Mouse (Mus musculus): Measurements from ENCODE around the gene Lclat1. TPM values are rescaled to one million over a fixed set of nuclear protein-coding genes. Genes with fewer than 3 reads are reported as not detected.

The Lclat1 gene
- 5.6 and 7.5 TPM in 2 replicates for polyA plus RNA-seq (2015; fragmentation: Nextera tagmentation; extraction: Ambion mirVana)

DNA sequence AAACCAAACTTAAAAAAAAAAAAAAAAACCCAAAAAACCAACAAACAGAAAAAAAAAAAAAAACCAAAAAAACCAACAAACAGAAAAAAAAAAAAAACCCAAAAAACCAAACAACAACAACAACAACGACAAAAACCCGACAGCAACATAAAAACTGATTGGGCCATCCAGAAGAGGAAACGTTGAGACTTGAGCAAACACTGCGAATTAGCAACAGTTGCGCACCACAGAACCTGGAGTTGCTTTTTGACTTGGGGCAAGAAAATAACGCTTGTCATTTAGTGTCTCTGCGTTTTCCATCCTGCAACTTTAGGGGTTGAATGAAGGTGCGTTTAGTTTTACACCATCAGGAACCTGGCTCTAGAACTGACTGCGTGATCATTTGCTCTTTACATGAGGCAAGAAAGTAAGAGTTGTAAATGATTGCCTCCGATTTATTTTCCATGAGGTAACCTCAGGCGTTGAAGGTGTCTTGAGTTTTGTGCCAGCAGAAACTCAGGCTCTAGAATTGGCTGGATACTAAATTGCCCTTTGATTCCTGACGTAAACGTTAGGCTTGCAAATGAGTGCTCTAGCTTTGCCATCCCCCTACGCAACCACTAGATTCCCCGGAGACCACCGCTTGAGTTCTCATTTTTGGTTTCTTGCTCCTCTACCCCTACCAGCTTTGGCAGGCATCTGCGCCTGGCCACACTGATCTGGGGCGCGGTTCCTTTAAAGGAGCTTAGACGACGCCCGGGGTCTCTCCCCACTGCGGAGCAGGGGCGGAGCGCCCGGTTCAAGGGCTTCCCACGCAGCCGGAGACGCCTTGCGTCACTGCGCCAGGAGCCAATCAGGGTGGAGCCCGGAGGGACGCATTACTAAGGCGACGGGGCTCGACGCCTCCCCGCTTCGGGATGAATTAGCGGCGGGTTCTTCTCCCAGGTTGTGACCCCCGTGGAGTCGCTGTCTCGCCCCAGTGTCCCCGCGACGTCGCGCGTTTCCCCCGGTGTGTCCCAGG lies at the start of gene Lclat1:
Gene Lclat1, plus strand, starts transcription at position 828 of the 1,000 bp plus-strand sequence.
- peak; percentile 100 for ATAC-seq
- H3K4me3 ChIP-seq: peak within 1 kb of the TSS; percentile 87
- peak within 1 kb of the TSS; percentile 40; the same call in 1 of the 2 replicates for H3K27ac ChIP-seq
- peak within 1 kb of the TSS; percentile 80 for H3K4me2 ChIP-seq
- H3K9ac ChIP-seq: peak within 1 kb of the TSS; percentile 90
- H3K36me3 ChIP-seq (ENCODE audit: poor library complexity, severe bottlenecking): no peaks in the 10 kb centered on the region
- 8% methylated on average over 51 of the region's 51 CpGs for WGBS
- H3K9me3 ChIP-seq (replicated peaks): no peaks in the 10 kb centered on the region
- H3K4me1 ChIP-seq: peaks cover 16% of the 10 kb centered on the region
- H3K27me3 ChIP-seq: no peaks in the 10 kb centered on the region

- Histone ChIP-seq H3K4me3 (no peak overlapping the region), H3K9ac (no peak overlapping the region), H3K27ac (no peak overlapping the region), H3K4me1 (peaks cover 4% of the 10 kb centered on the region; the same call in 1 of the 2 replicates), H3K9me3 (replicated peaks) (no peaks in the 10 kb centered on the region), H3K4me2 (no peak overlapping the region), H3K36me3 (ENCODE audit: poor library complexity, severe bottlenecking) (no peaks in the 10 kb centered on the region), H3K27me3 (no peaks in the 10 kb centered on the region)
- 89% methylated on average over 5 of the region's 5 CpGs for WGBS
- ATAC-seq: no peak
Measured at GRCm38 (mm10) chr17:73058319-73058718, 49.5 kb upstream of the Lclat1 start.

- WGBS: 60% methylated on average over 3 of the region's 3 CpGs
Measured at GRCm38 (mm10) chr17:73060224-73060896, 47.4 kb upstream of the Lclat1 start.

GRCm38 (mm10) chr17:73060897-73061252 lies 46.9 kb upstream of the Lclat1 start:
- Histone ChIP-seq H3K27ac (no peak overlapping the region), H3K9ac (no peak overlapping the region), H3K4me2 (no peak overlapping the region), H3K4me1 (no peaks in the 10 kb centered on the region), H3K4me3 (no peak overlapping the region), H3K27me3 (no peaks in the 10 kb centered on the region), H3K9me3 (replicated peaks) (no peaks in the 10 kb centered on the region), H3K36me3 (ENCODE audit: poor library complexity, severe bottlenecking) (no peaks in the 10 kb centered on the region)
- no peak for ATAC-seq
- 92% methylated on average over 8 of the region's 8 CpGs for WGBS

More at GRCm38 (mm10) chr17:73060224-73060896, 47.4 kb upstream of the Lclat1 start:
- Histone ChIP-seq H3K36me3 (ENCODE audit: poor library complexity, severe bottlenecking) (no peaks in the 10 kb centered on the region), H3K9me3 (replicated peaks) (no peaks in the 10 kb centered on the region), H3K27me3 (no peaks in the 10 kb centered on the region), H3K9ac (no peak overlapping the region), H3K27ac (no peak overlapping the region), H3K4me3 (no peak overlapping the region), H3K4me1 (no peaks in the 10 kb centered on the region), H3K4me2 (no peak overlapping the region)
- no peak for ATAC-seq

DNA sequence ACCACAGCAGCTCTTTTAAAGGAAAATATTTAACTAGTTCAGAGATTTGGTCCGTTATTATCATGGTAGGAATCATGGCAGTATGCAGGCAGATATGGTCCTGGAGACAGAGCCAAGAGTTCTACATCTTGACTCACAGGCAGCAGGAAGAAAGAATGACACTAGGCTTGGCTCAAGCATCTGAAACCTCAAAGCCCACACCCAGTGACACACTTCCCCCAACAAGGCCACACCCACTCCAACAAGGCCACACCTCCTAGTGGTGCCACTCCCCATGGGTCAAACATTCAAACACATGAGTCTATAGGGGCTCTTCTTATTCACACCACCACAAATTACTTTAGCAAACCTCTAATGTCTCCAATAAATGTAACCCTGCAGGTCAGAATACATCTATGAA lies 45.1 kb upstream of the Lclat1 start:
- WGBS: 89% methylated on average over 1 of the region's 1 CpGs
- no peak overlapping the region for H3K27ac ChIP-seq
- H3K9ac ChIP-seq: no peak overlapping the region
- H3K4me2 ChIP-seq: no peak overlapping the region
- H3K27me3 ChIP-seq: no peaks in the 10 kb centered on the region
- no peaks in the 10 kb centered on the region for H3K4me1 ChIP-seq
- H3K9me3 ChIP-seq (replicated peaks): no peaks in the 10 kb centered on the region
- ATAC-seq: no peak
- H3K36me3 ChIP-seq (ENCODE audit: poor library complexity, severe bottlenecking): no peaks in the 10 kb centered on the region
- H3K4me3 ChIP-seq: no peak overlapping the region

DNA sequence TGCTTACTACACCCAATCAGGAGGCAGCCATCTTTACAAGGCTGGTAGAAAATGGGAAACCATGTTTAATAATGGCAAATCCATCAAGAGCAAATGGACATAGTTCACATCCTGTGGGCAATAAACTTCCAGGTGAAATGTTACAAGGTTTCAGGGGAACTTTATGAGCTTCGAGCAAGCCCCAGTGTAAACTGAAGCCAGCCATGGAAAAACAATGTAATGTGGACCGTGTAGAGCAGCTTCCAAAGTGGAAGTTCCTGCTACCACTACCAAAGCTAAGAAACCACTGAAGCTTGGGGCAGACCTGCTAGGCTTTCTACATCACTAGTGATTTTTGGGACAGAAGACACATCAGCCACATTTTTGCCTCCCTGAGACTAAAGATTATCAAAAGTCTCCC lies 44.5 kb upstream of the Lclat1 start:
- 89% methylated on average over 2 of the region's 2 CpGs for WGBS
- Histone ChIP-seq H3K4me1 (no peaks in the 10 kb centered on the region), H3K27ac (no peak overlapping the region), H3K9me3 (replicated peaks) (no peaks in the 10 kb centered on the region), H3K4me3 (no peak overlapping the region), H3K36me3 (ENCODE audit: poor library complexity, severe bottlenecking) (no peaks in the 10 kb centered on the region), H3K9ac (no peak overlapping the region), H3K4me2 (no peak overlapping the region), H3K27me3 (no peaks in the 10 kb centered on the region)
- no peak for ATAC-seq

GRCm38 (mm10) chr17:73063781-73064180 lies 44.0 kb upstream of the Lclat1 start:
- no peaks in the 10 kb centered on the region for H3K9me3 ChIP-seq (replicated peaks)
- no peak overlapping the region for H3K4me3 ChIP-seq
- H3K4me2 ChIP-seq: no peak overlapping the region
- H3K4me1 ChIP-seq: no peaks in the 10 kb centered on the region
- no peak for ATAC-seq
- H3K36me3 ChIP-seq (ENCODE audit: poor library complexity, severe bottlenecking): no peaks in the 10 kb centered on the region
- no peaks in the 10 kb centered on the region for H3K27me3 ChIP-seq
- no peak overlapping the region for H3K27ac ChIP-seq
- H3K9ac ChIP-seq: no peak overlapping the region
- 91% methylated on average over 1 of the region's 1 CpGs for WGBS

DNA sequence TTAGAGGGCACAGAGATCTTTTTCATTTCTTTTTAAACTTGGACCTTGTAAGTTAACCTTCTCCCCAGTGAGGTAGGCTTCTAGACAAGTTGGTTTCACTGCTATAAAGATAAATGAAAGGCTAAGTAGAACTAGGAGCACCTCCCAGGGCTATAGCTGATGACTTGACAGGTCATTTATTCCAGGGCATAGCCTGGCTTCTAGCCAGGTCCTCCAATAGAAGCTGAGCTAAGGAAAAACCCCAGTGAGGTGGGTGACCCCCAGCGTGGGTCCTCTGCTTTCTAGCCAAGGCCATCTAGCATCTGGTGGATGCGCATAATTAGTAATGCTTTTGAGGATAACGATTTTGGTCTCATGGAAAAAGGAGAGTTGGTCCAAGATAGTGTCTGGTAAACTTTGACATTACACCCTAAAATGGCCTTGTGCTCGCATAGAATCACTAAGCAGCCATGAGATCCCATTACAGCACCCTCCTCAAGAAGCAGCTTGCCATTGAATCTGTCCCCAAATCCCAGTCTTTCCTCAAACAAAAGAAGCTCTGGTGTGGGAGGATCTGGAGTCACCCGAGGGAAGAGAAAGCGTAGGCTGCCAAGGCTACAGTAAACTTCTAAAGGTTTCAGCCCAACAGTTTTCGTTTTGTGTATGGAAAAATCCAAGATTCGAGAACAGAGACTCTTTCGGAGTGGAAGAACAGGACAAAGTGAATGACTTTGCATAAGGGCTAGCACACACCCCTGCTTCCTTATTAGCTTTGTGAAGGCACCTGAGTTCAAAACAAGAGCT lies 41.2 kb upstream of the Lclat1 start:
- no peak overlapping the region for H3K4me2 ChIP-seq

DNA sequence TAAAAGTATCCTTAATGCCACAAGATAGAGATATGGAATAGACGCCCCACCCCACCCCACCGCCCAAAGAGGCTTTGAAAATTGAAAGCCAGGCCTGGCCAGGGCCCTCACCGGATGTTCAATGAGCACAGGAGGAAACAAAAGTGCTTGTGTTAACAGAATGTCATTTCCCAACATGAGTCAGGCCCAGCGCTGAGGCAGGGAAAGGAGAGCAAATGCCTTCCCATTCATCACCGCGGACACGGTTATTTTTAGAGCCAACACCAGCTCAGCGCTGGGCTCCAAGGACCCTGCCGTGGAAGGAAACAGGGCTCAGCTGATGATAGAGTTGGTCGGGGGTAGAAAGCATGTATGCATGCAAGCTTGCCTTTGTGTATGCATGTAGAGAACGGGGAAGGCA lies 40.4 kb upstream of the Lclat1 start:
- no peaks in the 10 kb centered on the region for H3K9me3 ChIP-seq (replicated peaks)
- no peak overlapping the region for H3K27ac ChIP-seq
- H3K9ac ChIP-seq: no peak overlapping the region
- no peaks in the 10 kb centered on the region for H3K36me3 ChIP-seq (ENCODE audit: poor library complexity, severe bottlenecking)
- 72% methylated on average over 11 of the region's 11 CpGs for WGBS
- H3K4me1 ChIP-seq: no peaks in the 10 kb centered on the region
- H3K27me3 ChIP-seq: no peaks in the 10 kb centered on the region
- ATAC-seq: no peak
- H3K4me2 ChIP-seq: no peak overlapping the region
- H3K4me3 ChIP-seq: no peak overlapping the region

More for the DNA sequence above, 41.2 kb upstream of the Lclat1 start:
- no peaks in the 10 kb centered on the region for H3K36me3 ChIP-seq (ENCODE audit: poor library complexity, severe bottlenecking)
- no peaks in the 10 kb centered on the region for H3K27me3 ChIP-seq
- no peak overlapping the region for H3K4me3 ChIP-seq
- no peak for ATAC-seq
- H3K27ac ChIP-seq: no peak overlapping the region
- no peaks in the 10 kb centered on the region for H3K4me1 ChIP-seq
- 78% methylated on average over 9 of the region's 9 CpGs for WGBS
- H3K9ac ChIP-seq: no peak overlapping the region
- no peaks in the 10 kb centered on the region for H3K9me3 ChIP-seq (replicated peaks)

DNA sequence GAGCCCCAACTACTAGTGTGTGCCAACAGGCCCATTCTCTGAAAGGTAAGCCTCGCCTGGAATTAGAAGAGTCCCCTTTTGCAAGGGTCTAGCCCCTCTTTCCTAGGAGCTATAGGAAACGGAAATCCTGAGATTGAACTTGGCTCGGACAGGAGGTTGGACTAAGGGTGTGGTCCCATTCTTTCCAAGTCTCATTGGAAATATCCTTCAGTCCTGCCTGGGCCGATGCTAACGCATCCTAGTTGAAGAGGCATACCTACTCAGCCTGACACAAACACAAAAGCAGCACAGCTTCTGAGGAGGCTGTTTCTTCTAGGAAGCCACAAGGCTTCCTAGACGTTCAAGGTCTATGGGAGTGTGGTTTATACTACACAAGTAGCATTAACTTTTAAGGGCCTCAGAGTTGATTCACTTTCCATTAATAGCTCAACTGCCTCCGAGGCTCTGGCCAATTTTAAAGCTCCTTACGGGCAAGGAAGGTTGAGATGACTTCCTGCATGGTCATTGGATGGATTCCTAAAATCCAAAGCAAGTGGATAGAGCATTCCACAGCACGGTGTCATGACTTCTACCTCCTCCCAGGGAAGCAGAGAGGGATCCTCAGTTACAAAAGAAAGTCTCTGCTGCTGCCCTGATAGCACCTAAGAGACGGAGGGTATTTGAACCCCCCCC lies 39.3 kb upstream of the Lclat1 start:
- no peak overlapping the region for H3K9ac ChIP-seq
- 86% methylated on average over 10 of the region's 10 CpGs for WGBS
- no peak overlapping the region for H3K4me2 ChIP-seq
- no peaks in the 10 kb centered on the region for H3K4me1 ChIP-seq
- H3K9me3 ChIP-seq (replicated peaks): no peaks in the 10 kb centered on the region
- H3K27ac ChIP-seq: no peak overlapping the region
- no peak overlapping the region for H3K4me3 ChIP-seq
- no peaks in the 10 kb centered on the region for H3K36me3 ChIP-seq (ENCODE audit: poor library complexity, severe bottlenecking)
- no peak for ATAC-seq
- no peaks in the 10 kb centered on the region for H3K27me3 ChIP-seq

GRCm38 (mm10) chr17:73070466-73070865 lies 37.3 kb upstream of the Lclat1 start:
- no peak overlapping the region for H3K4me2 ChIP-seq
- 87% methylated on average over 2 of the region's 2 CpGs for WGBS
- H3K9me3 ChIP-seq (replicated peaks): no peaks in the 10 kb centered on the region
- H3K9ac ChIP-seq: no peak overlapping the region
- H3K4me3 ChIP-seq: no peak overlapping the region
- H3K27ac ChIP-seq: no peak overlapping the region
- no peaks in the 10 kb centered on the region for H3K27me3 ChIP-seq
- no peaks in the 10 kb centered on the region for H3K4me1 ChIP-seq
- no peak for ATAC-seq
- no peaks in the 10 kb centered on the region for H3K36me3 ChIP-seq (ENCODE audit: poor library complexity, severe bottlenecking)

Measured in forebrain, embryonic 13.5 days (tissue).